Mouse (Mus musculus): ENCODE results near the gene Cbx6.
A peak's percentile ranks its signal among the peaks of the same experiment; 100 is the strongest.

Cbx6 gene

DNA sequence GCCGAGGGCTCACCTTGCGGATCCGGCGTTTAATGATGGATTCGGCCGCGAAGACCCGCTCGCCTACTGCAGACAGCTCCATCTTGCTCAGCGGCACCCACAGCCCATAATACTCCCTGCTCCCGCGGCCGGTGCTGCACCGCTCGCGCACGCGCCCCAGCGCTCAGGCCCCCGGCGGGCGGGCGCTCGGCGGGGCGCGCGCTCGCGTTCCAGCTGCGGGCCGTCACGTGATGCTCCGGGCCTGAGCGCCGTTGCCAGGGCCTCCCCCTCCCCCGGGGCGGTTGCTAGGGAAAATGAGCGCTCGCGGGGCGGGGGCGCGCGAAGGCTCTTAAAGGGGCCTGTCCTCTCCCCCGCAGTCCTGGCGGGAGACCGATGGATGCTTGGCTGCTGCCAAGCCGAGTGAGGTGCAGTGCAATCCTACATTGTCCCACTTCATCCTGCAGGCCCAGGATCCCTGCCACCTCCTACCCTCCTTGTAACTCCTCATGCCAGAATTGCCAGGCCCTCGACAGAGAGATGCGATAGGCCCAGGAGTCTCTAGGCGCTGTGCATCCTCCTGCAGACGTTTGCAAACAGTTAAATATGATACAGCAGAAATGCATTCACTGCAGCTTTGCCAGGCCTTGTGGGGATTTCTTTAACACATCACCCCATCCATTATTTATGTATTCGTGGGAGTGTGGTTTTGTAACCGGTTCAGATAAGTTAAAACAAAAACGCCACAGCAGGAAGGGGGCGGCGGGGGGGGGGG is at the start of gene Cbx6, which contains the start of gene Npcd:
Gene Cbx6, minus strand, starts transcription at position 559 of the 751 bp plus-strand sequence.
Gene Npcd, minus strand, starts transcription at position 108 of the 751 bp plus-strand sequence.
- DNase-seq (ENCODE audit: extremely low spot score): peak; percentile 99

GRCm38 (mm10) chr15:79883352-79883822 is 48.9 kb upstream of the Cbx6 start:
- DNase-seq (ENCODE audit: extremely low spot score): peak; percentile 94

GRCm38 (mm10) chr15:79882623-79883267 is 48.3 kb upstream of the Cbx6 start:
- DNase-seq (ENCODE audit: extremely low spot score): no peak

- no peak for DNase-seq (ENCODE audit: extremely low spot score)
Measured at GRCm38 (mm10) chr15:79880477-79880876, 46.0 kb upstream of the Cbx6 start.

GRCm38 (mm10) chr15:79879319-79879718 is 44.8 kb upstream of the Cbx6 start:
- no peak for DNase-seq (ENCODE audit: extremely low spot score)

DNA sequence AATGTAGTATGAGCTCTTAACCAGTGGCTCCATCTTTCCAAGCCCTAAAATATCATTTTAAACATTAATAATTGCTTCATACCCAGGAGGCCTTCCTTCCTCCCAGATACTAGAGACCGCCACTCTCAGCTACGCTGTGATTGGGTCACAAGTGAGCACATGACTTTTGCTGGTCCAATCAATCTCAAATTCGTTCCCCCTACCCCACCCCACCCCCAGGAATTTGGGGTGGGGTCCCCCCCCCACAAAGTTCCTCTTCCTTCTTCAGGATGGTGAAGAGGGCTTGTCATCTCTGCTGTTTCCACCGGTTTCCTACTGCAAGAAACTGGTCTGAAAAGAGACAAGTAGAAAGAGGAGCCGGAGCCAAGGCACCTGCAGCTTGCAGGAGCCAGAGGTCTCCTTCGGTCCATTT is 44.2 kb upstream of the Cbx6 start:
- DNase-seq (ENCODE audit: extremely low spot score): no peak

DNA sequence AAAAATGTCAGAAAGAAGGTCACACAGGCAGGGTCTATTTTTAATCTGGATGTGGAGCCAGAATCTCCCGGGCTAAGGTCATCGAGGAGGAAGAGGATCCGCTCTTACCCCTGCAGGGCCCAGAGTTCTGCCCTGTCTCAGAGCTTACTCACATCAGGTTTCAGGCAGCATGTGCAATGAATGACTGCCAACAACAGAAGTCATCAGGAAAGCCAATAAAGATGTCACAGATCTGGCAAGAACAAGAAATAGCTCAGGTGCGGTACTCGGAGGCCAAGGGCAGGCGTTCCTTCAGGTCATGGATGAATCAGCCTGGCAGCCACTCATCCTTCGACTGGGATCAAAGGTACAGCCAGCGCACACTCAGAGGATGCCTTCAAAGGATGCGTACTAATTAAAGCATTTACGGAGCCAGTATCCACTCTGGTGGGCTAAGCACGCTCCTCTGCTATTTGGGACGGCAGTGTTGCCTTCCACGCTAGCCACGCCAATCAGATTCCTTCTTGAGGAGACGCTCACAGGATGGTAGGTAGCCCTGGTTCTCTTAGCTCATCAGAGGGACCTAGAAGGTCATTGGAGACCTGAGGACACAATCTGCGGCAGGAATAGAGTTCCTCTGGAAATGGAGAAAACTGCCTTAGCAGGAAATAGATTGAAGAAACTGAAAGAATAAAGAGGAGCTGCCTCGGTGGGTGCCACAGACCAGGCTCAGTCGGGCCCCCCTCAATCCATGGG is 40.9 kb upstream of the Cbx6 start:
- DNase-seq (ENCODE audit: extremely low spot score): no peak

GRCm38 (mm10) chr15:79873995-79874394 is 39.5 kb upstream of the Cbx6 start:
- DNase-seq (ENCODE audit: extremely low spot score): no peak

DNA sequence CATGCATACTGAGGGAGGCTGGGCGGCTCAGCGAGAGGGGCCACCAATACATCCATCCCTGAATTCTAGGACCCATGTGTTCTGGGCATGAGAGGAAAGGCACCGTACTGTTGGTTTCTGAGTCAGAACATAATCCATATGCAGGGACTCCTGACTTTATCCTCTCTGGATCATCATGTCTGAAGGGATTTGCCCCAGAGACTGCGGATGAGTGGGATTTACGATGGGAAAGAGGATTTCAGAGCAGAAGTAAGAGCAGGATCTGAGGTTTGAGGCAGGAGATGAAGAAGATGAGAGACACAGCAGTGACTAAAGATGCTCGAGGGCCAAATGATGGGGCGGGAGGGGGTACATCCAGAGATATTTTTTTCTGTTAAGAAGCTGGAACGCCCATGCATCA is 39.1 kb upstream of the Cbx6 start:
- DNase-seq (ENCODE audit: extremely low spot score): no peak

GRCm38 (mm10) chr15:79867260-79868002 is 32.9 kb upstream of the Cbx6 start:
- no peak for DNase-seq (ENCODE audit: extremely low spot score)

GRCm38 (mm10) chr15:79859821-79860220 is 25.3 kb upstream of the Cbx6 start:
- no peak for DNase-seq (ENCODE audit: extremely low spot score)

GRCm38 (mm10) chr15:79858979-79859378 is 24.5 kb upstream of the Cbx6 start:
- no peak for DNase-seq (ENCODE audit: extremely low spot score)

DNA sequence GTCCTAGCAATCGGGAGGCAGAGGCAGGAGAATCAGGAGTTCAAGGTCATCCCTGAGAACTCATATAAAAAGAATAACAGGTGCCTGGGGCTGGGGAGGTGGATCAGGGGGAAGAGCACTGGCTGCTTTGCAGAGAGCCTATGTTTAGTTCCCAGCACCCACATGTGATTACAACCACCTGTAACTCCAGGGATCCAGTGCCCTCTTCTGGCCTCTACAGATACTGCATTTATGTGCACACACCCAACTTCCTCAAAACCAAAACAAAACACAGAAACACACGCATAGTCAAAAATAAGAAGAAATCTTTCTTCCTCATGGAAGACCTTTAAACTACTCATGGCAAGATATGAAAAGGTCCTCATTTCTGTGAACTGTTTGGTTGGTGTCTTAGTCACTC is 15.7 kb upstream of the Cbx6 start:
- no peak for DNase-seq (ENCODE audit: extremely low spot score)

DNA sequence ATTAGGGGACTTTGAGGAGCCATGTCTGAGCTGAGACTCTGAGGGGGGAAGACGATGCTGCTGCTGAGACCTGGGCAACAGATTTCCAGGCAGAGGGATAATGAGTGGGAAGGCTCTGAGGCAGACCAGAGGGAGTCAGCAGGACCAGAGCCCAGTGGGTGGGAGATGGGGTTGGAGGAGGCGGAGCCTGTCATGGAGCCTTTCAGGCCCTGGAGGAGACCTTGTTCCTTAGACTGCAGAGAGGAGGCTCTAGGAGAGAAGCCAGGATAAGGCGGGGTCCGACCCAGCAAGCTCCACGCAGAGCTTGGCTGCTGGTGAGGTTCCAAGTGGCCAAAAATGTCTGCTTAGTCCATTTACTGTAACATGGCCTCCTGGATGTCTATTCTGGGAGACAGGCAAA is 12.6 kb upstream of the Cbx6 start:
- no peak for DNase-seq (ENCODE audit: extremely low spot score)

GRCm38 (mm10) chr15:79845986-79846385 is 11.5 kb upstream of the Cbx6 start:
- DNase-seq (ENCODE audit: extremely low spot score): no peak

DNA sequence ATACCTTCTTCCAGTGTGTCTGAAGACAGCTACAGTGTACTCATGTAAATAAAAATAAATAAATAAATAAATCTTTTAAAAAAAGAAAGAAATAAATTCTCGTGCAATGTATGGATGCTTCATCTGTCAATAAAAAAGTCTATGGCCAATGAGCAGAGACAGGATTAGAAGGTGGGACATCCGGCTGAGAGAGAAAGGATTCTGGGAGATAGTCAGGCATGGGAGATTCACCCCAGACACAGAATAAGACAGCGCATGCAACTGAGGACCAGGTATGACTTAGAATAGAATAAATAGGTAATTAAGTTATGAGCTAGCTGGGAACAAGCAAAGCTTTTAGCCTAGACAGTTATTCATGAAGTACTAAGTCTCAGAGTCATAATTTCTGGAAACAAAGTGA is 8.5 kb upstream of the Cbx6 start:
- no peak for DNase-seq (ENCODE audit: extremely low spot score)

- no peak for DNase-seq (ENCODE audit: extremely low spot score)
Measured at GRCm38 (mm10) chr15:79840281-79840680, 5.8 kb upstream of the Cbx6 start.

DNA sequence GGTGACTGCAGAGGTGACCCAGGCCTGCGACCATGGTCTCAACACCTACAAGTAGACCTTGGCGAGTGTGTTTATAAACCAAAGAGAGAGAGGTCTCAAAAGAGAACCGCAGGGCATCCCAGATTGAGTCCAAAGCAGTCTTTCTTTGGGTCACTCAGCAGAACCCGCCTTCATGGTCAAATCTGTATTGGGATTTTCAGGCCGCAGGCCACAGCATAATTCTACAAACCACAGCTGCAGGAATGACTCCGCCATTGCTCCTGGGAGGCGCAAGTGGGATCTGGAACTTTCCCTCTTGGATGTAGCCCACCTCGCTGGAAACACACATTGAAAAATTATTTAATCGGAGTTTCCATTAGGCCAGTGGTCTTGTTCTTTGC is 383 bp upstream of the Cbx6 start:
- DNase-seq (ENCODE audit: extremely low spot score): no peak

GRCm38 (mm10) chr15:79833251-79834050 is 1.0 kb downstream of the Cbx6 start:
- DNase-seq (ENCODE audit: extremely low spot score): peak; percentile 37

DNA sequence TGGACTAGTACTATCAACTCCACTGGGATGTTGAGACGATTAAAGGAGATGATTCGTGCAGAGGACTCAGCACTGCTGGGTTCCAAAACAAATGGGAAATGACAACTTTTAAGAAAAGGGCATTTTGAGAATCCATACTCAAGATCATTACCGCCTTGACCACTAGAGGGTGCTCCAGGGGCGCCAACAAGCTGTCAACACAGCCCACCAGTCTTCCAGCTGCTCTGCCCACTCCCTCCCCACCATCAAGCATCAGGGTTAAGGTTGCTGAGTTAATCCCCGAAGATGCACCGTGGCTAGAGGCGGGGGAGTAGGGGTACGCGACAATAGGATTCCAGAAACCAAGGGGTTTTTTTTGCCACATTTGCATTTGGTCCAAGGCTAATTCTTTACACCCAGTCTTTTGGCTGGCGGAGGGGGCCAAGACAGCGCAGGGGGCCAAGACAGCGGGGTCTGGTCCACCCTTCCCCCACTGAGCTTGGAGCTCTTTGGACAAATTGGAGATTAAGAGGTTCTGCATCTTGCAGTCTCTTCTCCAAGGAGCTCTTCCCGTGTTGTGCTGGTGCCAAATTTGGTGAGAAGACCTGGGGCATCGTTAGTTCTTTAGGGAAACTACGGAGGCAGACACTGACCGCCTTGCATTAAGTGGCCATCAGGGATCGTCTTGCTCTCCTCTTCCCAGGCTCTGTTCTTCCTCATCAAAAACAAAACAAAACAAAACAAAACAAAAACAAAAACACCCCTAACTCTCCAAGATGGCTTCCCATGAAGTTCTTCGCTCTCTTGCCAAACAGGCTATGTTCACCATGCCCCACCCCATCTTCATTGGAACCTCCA is 2.2 kb downstream of the Cbx6 start:
- DNase-seq (ENCODE audit: extremely low spot score): peak; percentile 80

Data from embryo, embryonic 9.5 days (tissue).